Mouse (Mus musculus) splenic B cell, adult 2 months (primary cell): ENCODE measurements around the gene Odf2.
"Not testable (repeated sequence)": the region's sequence is repeated elsewhere in the genome, so short reads cannot be mapped to it uniquely, and the experiment has no call there.

Experiments
- DNase-seq: peaks from one replicate; pipeline ENCODE4 v3.0.0-alpha.2; 2011; ENCODE audit warnings: low read depth, low spot score
- H3K27me3 ChIP-seq: 2 replicates; pipeline ENCODE4 v1.6.1; 2012; ENCODE audit warnings: mild to moderate bottlenecking, low read length, moderate library complexity, mixed read lengths; ENCODE audit not compliant: control insufficient read depth, poor library complexity, insufficient read depth, severe bottlenecking
- H3K36me3 ChIP-seq: 2 replicates; pipeline ENCODE4 v1.6.1; 2012; ENCODE audit warnings: mild to moderate bottlenecking, low read length, moderate library complexity, mixed read lengths; ENCODE audit not compliant: control insufficient read depth, poor library complexity, insufficient read depth, severe bottlenecking

Gene Odf2

DNA sequence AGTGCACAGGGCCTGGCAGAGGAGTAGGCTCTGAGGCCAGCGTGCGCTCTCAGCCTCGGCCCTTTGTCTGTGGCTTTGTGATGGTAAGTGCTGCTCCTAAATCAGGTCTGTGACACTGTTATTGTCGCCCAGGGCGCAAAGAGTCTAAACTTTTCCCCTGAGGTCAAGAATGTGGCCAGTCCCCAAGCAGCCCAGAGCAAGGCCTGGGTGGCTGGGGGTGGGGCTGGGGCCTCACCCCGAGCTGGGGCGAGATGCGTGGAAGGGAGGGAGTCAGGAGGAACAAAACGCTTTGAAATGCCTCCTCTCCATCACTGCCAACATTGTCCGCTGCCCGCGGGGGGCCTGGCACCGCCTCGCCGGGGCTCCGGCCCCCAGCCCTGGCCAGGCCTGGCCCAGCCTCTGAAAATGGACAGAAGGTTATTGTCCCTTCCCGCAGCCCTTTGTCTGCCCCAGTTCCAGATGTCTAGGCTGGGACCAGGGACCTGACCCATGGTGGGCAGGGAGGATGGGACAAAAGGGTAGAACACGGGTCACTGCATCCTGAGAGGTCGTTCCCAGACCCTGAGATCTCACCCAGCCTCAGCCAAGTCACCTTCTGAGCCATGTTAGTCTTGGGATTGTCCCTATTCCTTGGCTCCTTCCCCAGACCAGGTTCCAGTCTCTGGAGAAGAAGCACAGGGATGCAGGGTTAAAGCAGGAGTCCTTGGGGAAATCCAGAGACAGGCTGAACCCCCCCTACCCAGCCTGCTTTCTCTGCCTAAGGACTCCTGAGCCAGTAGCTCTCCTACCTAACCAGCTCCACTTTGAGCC, 32.4 kb upstream of the Odf2 start:
- DNase-seq = no peak
- H3K36me3 ChIP-seq = no peaks in the 10 kb centered on the region

DNA sequence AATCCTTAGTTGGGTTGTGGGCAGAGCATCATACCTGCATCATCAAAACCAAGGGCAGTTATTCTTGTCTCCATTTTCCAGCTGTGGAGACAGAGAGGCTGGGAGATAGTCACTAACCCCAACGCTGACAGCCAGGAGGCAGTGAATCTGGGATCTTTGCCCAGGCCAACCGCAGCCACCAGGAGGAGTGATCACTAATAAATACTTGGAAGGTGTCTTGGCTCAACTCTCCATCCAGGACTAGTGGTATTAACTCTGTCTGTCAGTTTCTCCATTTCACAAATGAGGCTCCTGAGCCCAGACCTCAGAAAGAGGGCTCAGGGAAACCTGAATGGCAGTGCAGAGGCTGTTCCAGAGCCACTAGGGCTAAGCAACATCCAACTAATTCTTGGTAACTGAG, 31.7 kb upstream of the Odf2 start:
- DNase-seq = no peak
- no peaks in the 10 kb centered on the region for H3K27me3 ChIP-seq
- H3K36me3 ChIP-seq = no peaks in the 10 kb centered on the region

More for the DNA sequence above, 32.4 kb upstream of the Odf2 start:
- no peaks in the 10 kb centered on the region for H3K27me3 ChIP-seq

DNA sequence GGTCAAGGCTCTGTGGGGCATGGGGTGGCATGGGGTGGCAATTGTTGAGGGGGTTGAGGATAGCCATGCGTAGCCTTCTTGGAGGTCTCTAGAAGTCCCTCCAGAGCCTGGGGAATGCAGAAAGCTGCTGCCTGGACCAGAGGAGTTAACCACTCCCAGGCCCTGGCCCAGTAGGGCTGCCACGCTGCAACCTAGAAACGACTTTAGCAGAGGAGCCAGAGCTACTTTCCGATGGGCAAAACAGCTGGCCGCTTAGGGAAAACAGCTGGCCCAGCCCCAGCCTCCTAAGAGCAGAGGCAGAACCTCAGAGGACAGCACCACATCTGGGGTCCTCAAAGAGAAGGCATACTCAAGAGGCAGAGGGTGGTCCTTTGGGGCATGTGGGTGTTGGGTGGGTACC, 31.1 kb upstream of the Odf2 start:
- H3K36me3 ChIP-seq = no peaks in the 10 kb centered on the region
- DNase-seq = no peak
- no peaks in the 10 kb centered on the region for H3K27me3 ChIP-seq

DNA sequence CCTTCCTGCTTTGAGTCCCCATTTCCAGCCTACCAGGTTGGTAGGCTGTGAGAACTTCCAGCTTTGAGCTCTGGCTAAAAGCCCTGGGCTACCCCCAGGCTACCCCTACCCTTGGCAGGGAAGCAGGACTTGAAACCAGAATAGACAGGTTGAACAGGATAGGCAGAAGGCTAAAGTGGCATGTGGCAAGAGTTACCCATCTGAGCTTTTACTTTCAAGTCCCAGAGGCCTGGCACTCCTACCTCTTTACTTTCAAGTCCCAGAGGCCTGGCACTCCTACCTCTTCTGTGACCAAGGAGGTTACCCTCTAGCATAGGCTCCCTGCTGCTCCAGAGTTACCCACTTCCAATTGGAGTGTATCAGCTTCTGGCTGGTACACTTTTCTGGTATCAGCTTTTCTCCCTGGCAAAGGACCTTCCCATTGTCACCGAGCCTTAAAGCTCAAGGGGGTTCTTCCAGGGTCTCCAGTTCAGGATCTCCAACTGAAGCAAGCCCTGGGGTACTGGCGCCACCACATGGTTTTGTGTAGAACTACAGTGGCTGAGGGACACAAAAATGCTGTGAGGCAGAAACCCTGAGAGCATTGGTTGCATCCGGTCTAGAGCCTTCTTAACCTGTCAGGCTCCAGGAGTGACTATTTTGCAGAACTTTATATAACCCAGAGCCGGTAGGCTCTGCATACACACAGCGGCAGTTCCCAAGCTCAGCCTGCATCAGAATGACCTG, 30.1 kb upstream of the Odf2 start:
- H3K27me3 ChIP-seq = no peaks in the 10 kb centered on the region
- peak; percentile 58 for DNase-seq
- H3K36me3 ChIP-seq = no peaks in the 10 kb centered on the region

DNA sequence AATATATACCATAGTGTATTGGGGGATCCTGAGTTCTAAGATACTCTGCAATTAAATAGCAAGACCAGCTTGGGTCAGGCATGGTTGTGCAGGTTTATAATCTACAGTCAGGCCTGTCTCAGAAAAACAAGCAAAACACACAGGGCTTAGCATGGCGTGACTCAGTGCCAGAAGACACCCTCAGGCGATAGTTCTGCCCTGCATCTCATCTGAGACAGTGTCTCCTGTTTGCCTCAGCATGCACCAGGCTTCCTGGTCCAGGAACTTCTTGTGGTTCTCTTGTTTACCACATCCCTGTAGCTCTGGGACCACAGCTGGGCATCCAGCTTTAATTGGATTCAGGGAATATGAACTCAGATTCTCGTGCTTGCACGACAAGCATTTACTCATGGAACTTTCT, 23.9 kb upstream of the Odf2 start:
- Histone ChIP-seq H3K36me3 (no peaks in the 10 kb centered on the region), H3K27me3 (no peaks in the 10 kb centered on the region)
- no peak for DNase-seq

DNA sequence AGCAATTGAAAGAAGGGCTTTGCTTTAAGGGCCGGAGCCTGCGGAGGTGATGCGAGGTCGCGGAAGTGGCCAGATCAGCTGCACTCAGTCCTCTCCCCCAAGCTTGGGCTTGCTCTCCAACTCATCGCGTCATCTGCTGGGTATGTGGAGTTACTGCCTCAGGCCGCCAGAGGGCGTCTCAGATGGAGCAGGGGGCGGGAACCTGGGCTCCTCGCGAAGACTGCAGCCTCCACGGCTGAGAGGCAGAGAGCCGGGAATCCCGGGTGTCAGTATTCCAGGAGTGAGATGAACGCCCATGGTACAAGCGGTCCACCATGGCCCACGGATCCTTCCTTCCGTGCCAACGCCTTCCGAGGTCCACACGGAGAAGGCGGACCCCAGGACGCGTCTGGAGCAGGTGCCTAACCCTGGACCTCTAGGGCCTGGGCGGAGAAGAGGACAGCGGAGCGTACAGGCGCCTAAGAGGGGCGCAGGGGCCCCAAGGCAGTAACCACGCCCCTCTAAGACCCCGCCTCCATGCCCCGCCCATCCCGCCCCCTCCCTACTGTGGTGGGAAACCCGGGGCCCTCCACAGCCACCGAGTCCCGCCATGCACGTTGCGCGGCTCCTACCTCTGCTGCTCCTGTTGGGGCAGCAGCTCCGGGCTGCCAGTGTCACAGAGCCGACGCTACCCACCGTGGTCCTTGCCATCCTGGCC, 19.9 kb upstream of the Odf2 start, which contains the start of gene Cercam:
Gene Cercam, plus strand, starts transcription at position 216 of the 697 bp plus-strand sequence.
- Histone ChIP-seq H3K36me3 (no peaks in the 10 kb centered on the region), H3K27me3 (no peaks in the 10 kb centered on the region)
- peak; percentile 87 for DNase-seq

DNA sequence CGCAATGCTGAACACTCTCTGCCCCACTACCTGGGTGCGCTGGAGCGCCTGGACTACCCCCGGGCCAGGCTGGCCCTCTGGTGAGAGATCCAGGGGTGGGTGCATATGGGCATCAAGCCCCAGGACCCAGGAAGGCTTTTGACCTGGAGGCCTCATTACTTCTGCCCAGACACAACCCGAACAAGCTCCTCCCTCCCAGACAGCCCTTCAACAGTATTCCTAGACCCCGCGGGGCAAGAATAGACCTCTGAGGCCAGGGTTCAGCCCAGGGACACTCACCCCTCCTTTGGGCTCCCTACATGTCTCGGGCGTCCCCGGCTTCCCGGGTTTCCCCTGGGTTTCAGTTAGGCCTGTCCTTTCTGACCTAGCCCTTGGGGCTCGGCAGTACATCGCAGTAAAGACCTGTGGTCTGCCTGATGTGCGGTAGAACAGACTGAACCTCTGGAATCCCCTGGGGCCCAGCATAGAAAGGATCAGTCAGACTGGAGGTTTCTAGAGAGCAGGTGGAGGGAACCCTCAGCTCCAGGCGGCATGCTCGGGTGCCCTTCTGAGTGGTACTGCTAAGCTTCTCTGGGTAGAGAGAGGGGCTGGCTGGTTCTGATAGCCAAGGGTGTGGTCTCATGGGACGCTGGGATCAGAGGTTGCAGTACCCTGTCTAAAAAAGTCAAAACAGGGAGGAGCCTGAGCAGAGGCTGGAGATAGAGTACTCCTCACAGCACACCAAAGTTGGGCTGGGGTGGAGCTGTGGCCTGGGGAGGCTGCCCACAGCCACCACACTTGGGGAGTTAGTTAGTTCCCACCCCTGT, 19.2 kb upstream of the Odf2 start:
- DNase-seq = peak; percentile 18
- H3K36me3 ChIP-seq = no peaks in the 10 kb centered on the region
- no peaks in the 10 kb centered on the region for H3K27me3 ChIP-seq

DNA sequence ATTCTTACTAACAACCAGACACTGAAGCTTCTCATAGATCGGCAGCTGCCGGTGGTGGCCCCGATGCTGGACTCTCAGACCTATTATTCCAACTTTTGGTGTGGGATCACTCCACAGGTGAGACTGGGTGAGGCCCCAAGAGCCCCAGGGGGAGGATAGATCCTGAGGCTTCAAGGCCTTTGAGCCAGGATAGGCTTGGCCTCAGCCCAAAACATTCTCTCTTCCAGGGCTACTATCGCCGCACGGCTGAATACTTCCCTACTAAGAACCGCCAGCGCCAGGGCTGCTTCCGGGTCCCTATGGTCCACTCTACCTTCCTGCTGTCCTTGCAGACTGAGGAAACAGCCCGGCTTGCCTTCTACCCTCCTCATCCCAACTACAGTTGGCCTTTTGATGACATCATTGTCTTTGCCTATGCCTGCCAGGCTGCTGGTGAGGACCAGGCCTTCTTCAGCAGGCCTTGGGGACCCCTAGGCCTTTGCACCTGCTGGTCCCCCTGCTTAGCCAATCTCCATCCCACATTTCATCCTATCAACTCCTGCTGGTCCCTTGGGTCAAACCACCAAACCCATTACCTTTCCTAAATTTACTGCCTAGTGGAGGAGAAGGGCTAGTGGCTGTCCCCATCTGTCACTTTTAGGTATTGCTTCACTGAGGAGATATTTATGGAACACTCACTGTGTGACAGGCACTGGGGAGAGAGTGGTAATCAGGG, 16.3 kb upstream of the Odf2 start:
- DNase-seq = no peak
- H3K36me3 ChIP-seq = no peaks in the 10 kb centered on the region
- H3K27me3 ChIP-seq = no peaks in the 10 kb centered on the region

DNA sequence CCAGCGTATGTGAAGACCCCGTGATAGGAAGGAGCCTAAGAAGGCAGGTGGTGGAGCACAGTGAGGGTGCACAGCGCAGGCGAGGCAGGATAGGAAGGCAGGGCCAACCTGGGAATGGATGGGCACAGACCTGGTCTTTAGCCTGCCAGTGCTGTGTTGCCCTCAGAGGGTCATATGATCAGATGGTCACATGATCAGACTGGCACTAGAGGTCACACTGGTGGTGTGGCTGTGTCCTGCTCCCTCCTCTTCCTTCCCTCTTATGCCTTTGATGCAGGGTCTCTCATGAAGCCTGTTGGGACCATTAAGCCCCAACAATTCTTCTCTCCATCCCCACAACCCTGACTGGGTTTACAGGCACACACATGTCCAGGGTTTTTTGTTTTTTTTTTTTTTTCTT, 15.2 kb upstream of the Odf2 start:
- Histone ChIP-seq H3K27me3 (no peaks in the 10 kb centered on the region), H3K36me3 (no peaks in the 10 kb centered on the region)
- no peak for DNase-seq

DNA sequence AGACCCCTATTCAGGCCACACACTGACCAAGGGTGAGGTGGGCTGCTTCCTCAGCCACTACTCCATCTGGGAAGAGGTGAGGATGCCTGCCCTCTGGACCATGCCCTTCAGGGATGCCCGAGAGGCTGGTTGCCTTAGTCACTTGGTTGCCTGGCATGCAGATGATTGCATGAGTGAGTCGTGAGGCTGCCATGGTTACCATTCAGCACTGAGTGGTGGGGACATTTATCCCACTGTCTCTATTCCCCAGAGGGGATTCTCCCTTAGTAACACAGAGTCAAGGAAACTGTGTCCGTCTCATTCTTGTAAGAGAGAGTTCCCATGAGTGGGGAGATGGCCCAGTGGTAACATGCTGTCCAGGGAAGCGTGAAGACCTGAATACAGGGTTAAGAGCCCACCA, 11.0 kb upstream of the Odf2 start:
- Histone ChIP-seq H3K36me3 (no peaks in the 10 kb centered on the region), H3K27me3 (no peaks in the 10 kb centered on the region)
- DNase-seq = no peak

DNA sequence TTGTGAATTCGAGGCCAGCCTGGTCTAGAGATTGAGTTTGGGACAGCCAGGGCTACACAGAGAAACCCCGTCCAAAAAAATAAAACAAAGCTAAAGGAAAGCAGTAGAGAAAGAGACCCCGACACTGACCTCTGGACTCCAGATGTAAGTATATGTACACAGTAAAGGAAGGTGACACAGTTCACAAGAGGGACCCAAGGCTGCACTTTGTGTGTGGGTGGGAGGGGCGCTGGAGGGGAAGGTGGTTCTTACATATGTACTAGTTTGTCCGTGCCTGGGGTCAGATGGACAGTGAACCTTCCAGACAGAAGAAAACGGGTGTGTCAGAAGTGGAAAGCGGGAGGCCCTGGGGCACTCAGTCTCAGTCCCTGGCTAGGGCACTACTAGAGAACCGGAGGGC, 9.8 kb upstream of the Odf2 start:
- Histone ChIP-seq H3K36me3 (no peaks in the 10 kb centered on the region), H3K27me3 (no peaks in the 10 kb centered on the region)
- no peak for DNase-seq

DNA sequence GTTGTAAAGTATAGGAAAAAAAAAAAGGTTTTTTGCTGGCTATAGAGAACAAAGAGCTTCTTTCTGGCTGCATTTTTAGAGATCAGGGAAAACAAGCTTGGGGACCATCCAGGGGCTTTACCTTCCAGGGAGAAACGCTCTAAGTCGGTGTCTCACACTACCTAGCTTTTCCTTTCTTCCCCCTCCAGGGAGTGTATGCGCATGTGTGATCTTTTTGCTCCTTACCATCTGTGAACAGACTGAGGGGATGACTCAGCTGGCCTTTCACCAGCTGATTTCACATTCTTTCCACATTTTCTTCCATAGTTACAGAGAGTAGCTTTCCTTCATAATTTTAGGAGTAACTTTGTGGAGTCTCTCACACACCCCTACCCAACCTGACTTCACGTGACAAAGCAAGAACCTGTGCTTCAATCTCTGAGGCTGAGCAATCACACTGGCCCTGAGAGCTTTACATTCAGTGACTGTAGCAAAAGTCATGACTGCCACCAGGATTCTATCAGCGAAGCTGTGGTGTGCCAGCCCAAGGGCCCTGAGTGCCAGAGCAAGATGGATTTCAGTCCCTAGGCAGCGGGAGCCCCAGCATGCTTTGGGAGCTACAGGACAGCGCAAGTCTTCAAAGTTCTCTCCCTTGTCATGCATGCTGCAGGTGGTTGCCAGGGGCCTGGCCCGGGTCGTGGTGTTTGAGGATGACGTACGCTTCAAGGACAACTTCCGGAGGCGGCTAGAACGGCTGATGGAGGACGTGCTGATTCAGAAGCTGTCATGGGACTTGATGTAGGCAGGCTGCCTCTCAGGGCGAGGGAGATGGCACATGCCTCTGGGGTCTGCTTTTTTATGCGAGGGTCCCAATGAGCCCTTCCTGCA, 8.8 kb upstream of the Odf2 start:
- H3K36me3 ChIP-seq = no peaks in the 10 kb centered on the region
- DNase-seq = no peak
- H3K27me3 ChIP-seq = no peaks in the 10 kb centered on the region

DNA sequence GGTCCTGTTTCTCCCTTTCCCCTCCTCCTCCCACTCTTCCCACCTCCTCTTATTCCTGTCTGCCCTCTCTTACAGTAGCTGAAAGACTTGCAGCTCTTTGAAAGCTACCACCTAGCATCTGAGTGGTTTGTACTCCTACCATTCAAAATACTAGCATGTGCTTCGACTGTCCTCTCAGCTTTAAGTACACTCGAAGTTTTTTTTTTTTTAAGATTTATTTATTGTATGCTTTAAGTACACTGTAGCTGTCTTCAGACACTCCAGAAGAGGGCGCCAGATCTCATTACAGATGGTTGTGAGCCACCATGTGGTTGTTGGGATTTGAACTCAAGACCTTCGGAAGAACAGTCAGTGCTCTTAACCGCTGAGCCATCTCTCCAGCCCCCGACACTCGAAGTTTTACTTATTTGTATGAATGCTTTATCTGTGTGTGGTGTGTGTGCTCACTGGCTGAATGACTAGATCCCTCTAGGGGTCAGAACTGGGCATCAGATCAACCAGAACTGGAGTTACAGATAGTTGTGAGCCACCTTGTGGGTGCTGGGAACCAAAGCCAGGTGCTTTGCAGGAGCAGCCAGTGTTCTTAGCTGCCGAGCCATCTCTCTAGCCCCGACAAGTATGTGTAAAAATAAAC, 2.2 kb upstream of the Odf2 start:
- not testable (repeated sequence) for H3K27me3 ChIP-seq, H3K36me3 ChIP-seq
- peak; percentile 15 for DNase-seq
